Mouse (Mus musculus): ENCODE data around the gene Fam78a.

Fam78a gene

DNA sequence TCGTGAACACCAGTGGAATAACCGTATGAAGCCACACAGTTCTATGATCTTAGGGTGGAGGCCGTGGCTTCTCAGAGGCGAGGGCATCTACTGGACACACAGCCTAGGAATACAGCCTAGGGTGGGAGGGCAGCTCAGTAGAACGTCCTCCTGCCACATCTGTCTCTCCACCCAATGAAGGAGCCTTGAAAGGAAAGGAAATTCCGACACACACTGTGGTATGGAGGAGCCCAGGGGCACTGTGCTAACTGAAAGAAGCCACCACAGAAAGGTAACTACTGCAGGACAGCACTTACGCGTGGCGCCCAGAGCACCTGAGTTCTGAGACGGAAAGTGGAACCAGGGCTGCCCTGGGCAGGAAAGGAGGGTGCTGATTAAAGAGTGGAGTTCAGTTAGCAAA, 13.9 kb downstream of the Fam78a start:
- intact Hi-C loops (cut with DNase I) = no loop called here

DNA sequence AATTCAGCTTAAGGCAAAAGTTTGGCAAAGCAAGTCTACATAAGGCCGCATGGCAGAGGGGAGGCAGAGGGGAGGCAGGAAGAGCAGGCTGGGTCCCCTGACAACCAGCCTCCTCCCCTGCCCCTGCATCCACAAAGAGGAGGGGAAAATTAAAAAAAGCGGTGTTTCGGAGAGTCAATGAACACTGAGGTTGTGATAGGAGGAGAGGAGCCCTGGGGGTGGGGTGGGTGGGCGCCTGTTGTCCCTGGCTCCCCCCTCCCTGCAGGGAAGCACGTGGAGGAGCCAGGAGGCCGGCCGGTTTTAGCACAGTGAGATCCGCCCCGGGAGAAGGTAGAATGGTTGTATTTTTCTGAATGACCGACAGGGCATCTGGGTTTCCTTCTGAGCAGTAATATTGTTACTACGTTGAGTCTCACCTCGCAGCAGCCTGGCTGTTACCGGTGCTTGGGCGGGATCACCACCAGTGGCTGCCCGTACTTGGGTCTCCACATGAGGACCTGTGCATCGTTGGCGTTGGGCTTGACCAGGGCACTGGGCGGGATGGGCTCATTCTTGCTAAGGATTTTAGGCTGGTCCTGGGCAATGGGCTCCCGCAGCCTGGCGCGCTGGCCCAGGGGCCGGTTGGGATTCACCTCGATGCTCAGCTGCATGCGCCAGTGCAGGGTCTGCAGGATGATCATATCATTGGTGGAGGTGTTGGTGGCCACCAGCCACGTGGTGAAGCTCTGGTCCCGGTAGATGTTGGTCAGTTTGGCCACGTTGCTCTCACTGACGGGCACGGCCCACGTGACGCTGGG, 15.6 kb downstream of the Fam78a start:
- intact Hi-C loops (cut with DNase I) = no loop called here

DNA sequence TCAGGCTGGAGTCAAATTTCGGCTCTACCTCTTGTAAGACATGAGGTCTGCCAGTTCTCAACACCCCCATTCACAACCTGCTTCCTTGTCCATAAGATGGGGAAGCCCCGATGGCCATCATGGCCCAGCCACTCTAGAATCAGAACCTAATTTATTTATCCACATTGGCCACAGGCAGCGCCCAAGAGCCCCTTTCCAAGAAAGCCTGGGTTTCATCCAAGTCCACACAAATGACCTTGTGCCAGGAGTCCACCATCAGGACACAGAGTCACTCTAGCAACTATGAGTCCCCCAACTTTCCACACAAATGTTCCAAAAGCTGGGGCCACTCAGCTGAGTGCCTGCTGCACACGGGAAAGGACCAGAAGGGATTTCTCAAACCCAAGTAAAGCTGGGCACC, 18.7 kb downstream of the Fam78a start:
- intact Hi-C loops (cut with DNase I) = no loop called here

DNA sequence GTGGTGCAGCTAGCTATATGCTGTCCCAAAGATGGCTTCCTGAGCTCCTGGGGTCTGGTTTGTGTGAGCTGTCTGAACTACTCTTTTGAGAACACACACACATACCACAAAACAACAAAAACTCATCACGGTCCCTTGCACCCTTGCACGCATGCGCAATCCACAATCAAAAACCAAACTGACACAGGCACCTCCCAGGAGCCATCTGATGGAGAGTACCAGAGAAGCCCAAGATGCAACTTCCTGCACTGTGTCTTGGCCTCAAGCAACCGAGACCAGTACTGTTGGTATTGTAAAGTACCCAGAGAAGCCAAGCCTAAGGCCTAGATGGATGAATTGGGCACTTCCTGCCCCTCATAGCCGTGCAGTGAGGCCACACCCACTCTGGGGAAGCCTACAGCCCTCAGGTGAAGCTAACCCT, 19.3 kb downstream of the Fam78a start:
- intact Hi-C loops (cut with DNase I) = no loop called here

DNA sequence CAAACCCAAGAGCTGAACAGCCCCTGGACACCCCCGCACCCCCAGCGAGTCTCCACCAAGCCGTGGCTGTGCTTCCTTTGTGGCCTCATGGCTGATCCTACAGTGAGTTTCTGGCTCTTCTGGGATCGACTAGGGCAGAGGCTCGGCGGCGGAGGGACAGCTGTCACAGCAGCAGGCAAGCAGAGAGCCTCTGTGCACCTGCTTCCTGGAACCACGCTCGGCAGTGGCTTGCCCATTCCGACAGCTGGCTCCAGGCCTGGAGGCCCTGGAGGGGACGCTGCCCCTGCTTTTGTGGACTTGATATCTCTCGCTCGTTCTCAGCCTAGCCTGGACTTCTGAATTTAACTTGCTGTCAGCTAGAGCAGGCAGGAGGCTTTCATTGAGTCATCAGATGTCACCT, 19.7 kb downstream of the Fam78a start:
- intact Hi-C loops (cut with DNase I) = no loop called here

DNA sequence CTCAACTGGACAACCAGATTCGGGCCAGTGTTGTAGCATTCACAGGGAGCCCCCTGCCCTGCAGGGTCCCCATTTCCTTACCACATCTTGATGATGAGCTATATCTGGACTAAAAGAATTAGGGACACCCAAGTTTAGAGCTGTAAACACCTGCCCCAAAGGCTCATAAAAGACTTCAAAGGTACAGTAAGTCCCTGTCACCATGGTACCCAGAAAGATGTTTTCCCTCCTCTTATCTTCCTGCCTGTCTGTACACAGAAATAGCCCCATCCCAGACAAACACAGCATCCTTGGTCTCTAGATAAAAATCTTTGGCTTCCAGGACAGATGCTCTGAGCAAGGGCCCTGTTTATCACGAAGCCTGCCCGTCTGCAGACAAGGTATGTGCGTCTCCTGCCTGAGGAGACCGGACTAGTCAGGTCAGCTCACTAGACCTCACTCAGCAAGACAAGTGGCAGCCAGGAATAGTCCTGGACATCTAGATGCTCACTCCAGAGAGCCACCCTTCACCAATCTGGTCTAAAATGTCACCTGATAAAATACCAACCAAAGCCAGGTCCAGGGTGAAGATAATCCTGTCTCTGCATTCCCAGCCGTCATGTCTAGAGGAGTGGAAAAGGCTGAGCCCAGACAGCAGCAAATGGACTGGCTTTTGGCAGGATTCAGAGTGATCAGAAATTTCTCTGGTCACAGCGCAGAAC, 21.1 kb downstream of the Fam78a start:
- intact Hi-C loops (cut with DNase I) = no loop called here

DNA sequence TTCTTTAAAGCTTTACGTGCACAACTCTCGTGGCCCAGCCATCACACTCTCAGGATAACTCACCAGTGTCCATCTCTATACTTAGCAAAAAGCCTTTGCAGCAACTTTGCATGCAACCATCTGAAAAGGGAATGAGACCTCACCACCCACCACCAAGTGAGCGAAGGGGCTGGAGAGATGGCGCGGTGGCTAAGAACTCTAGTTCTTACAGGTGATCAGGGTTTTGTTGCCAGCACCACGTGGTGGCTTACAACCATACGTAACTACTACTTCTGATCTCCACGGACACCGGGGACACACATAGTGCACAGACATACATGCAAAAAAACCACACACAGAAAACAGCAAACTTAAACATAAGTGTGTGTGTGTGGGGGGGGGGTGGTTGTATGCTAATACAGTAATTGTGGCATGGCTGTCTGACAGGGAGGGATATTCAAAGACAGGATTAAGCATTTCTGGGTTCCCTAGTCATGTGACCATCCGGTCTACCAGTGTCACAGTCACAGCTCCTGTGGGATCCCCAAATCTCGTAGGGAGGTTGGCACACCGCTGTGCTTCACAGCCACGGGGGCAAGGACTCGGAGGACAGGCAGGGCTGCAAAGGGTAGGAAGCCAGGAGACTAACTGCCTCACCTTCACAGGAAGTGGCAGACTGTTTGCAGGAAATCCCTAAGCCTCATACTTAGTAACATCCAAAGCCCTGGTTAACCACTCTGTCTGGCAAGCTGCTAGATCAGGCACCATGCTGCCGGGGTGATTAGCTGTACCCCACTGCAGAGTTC, 21.8 kb downstream of the Fam78a start:
- intact Hi-C loops (cut with DNase I) = no loop called here

DNA sequence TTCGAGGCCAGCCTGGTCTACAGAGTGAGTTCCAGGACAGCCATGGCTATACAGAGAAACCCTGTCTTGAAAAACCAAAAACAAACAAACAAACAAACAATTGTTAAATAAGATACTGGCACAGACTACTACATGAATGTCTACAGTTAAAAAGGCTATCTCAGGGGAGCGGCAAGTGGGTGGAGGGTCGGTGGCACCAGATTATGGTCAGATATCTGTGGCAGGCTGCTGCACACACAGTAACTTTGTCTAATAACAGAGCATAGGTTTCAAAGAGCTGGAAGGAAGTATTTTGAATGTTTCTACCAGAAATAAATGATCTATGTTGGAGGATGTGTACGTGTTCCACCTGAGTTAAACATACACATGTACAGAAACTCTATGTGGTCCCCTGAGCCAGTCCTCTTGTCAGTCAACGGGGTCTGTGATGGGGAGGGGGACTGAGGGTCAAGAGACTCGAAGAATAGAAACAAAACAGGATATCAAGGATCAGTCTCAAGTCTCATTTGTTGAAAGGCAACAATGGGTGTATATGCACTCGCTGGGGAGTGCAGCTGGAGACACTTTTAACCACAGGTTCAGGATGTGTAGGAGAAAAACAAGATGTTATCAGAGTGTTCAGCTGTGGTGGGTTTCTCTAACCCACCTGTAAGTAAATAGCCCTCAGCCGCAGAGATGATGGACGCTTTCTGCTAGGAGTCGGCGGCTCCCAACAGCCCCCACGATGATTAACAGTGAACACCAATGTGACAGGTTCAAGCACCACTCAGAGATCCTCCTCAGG, 22.7 kb downstream of the Fam78a start:
- intact Hi-C loops (cut with DNase I) = no loop called here

DNA sequence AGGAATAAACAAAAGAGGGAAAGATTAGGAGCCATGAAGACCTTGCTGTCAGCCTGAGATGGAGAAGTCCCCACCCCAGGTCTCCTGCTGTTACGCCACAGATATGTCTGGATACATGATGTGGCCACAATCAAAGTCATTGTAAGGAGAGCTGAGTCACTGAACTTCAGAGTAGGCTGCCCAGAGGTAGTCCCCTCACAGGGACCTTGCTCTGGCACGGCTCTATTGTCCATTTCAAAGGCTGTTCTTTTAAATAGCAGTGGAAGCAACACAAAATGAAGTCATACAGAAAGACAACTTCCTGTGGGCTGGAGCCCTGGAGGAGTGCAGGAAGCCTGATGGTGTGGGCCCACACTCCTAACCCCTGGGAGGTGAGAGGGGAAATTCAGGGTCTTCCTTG, 23.5 kb downstream of the Fam78a start:
- intact Hi-C loops (cut with DNase I) = no loop called here

DNA sequence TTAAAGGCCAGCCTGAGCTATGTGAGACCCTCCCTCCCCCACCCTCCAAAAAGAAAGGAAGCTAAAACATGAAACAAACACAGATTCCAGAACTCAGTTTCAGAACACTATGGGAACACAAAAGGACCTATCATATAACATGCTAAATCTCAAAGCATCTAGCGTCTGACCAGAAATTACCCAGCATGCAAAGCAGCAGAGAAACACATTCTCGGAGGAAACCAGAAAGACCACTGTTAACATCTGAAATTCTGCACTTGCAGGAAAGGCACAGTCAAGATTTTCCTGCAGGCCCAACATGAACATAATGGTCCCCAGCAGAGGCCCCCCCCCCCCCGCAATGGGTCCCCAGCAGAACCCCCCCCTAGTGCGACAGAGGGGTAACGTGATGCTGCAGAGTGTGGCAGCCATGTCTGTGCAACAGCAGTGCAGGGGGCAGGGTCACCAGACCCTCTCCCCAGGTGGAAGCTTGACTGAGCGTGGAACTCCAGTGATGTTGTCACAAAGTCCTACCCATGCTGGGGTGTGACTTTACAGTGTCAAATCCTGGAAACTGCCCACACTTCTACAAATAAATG, 24.3 kb downstream of the Fam78a start:
- intact Hi-C loops (cut with DNase I) = no loop called here

DNA sequence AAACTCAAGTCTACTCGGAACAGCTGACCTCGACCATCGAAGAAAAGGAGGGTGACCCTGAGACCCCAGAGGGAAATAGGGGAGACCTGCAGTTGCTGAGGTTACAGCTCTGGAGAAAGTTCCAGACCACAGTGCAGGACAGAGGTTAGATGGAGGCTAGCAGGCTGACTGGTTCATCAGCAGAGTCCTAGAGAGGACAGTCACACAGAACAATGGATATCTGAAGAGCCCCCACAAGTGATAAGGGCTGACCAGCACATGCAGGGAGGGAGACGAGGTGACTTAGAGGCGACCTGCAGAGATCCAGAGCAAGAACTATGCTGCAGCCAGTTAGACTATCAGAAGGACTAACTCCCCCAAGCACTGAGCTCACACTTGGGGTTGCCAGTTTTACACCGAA, 25.0 kb downstream of the Fam78a start:
- intact Hi-C loops (cut with DNase I) = no loop called here

DNA sequence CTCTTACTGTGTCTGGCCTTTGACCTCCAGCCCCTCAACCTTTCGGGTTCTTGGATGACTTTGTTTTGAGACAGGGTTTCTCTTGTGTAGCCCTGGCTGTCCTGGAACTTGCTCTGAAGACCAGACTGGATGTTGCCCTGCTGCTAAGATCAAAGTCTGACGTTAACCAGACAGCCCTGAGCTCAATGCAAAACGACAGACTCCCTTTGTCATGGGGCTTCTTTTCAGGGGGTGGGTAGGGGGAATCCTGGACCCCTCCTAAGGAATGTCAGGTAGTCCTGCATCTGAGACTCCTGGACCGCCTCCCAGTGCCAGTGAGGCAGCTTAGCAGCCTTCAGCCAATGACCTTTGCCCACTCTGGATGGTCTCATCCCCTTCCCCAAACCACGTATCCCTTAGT, 25.9 kb downstream of the Fam78a start:
- intact Hi-C loops (cut with DNase I) = no loop called here

DNA sequence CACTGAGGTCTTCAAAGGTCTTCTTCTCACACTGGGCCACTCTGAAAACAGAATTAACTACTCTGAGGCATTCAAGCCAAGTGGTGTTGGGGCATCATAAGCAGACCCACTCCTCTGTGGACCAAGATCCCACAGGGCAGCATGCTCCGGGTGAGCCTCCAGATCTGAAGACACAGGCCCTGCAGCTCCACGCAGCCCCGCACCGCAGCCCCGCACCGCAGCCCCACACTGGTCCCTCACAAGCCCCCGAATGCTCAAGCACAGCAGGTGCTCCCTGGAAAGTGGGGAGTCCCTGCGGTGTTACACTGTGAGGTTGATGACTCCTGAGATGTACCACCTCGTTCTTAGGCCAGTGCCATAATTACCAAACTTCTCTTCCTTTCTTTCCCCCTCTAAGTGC, 26.4 kb downstream of the Fam78a start:
- intact Hi-C loops (cut with DNase I) = no loop called here

DNA sequence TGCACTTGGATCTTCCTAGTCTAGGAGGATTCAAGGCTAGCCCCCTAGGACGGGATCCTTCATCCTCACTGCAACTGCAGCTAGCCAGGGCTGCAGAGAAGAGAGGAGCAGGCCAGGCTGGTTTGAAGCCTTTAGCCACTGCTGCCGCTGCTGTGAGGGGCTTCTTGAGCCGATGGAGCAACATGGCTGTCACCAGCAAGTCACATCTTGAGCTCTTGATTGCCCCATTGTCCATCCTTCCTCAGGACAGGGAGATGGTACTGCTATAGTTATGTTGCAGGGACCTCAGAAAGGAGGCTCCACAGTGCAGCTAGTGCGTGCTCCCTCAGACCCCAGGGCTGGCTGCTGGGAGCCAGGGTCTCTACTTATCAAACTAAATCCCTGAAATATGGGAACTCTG, 26.9 kb downstream of the Fam78a start:
- intact Hi-C loops (cut with DNase I) = no loop called here

DNA sequence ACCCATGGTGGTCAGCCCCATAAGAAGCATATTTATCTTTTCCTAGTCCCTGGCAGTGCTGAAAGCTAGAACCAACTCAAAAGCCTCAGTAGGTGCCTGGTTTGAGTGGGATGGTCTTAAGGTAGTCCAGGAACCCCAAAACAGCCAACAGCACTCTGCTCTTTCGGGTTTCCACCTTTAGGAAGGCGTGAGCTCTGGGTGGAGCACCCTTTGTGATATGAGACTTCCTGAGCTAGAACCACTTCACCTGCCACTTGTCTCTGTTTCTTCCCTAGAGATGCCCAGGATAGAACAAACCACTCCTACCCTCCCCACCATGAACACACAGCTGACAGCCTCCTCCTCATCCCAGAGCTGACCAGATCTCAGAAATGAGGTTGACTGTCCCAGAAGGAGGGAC, 27.3 kb downstream of the Fam78a start:
- intact Hi-C loops (cut with DNase I) = no loop called here

DNA sequence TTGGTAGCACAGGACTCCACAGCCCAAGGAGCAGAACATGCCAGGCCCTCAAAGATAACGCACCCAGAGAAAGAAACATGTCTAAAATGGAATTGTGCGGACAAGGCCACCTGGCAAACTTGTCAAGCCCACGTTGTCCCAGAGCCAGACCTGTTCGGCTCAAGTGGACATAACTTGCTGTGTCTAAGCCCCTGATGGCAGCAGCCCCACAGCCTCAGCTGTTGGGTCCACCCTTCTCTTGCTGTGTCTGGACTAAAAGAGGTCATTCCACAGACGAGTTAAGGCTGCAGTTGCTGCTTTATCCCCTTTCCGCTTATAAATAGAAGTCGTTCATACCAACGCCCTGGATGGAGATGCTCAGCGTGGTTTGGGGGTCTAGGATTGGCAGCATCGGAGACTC, 28.1 kb downstream of the Fam78a start:
- intact Hi-C loops (cut with DNase I) = no loop called here

DNA sequence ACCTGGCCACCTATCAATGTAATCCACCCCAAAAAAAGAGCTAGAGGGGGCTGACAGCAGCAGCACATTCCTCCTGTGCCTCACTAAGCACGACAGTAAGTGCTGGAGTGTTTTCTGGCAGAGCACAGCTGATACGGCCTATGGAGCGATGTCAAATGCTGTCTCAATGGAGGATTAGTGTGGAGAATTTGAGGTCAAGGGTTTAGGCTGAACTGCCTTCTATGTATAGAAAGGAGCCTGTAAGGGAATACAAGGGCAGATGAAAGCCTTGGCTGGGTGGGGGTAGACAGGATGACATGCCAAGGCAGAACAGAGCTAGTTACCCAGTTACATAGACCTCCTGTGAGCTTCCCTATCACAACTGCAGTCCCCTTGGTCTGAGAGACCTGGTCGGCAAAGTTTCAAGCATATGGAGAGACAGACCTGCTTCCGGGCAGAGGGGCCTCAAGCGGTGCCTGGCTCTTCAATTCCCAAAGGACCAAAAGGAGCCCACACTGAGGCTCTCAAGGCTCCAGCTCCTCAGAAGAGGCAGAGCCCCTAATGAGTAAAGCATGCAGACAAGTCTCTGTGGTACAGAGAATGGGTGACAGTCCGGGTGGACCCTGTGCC, 29.2 kb downstream of the Fam78a start:
- intact Hi-C loops (cut with DNase I) = no loop called here

DNA sequence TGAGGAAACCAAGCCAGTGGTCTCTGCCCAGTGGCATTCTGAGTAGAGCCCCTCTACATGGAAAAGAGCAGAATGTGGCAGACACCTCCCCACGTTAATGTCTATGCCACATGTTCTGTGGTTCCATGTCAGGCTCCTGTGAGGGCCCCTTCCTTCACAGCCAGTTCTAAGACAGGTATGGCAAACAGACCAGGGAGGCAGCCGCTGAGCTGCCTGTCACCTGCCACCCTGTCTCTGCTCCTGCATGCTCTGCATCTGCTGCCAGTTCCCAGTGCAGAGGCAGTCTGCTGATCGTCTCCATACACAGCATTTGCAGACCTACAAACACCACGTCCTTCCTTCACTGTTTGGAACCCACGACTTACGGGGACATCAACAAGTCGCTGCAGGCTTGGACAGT, 32.2 kb downstream of the Fam78a start:
- intact Hi-C loops (cut with DNase I) = no loop called here

DNA sequence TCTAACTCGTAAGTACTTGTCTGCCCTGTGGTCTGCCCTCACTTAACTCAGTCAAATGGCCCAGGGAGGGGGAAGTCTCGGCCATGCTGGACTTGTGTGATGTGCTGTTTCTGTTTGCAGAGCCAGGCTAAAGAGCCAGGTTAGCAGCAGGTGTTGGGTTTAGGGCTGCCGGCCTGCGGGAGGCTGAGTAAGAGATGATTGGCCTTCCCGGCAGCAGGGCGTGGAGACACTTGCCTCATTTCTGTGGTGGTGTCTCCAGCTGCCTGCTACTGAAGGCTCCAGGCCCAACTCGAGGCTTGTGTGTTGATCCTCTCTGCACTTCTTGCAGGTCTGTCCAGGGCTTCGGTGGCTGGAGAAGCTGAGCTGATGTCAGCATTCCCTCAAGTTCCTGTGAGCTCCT, 32.9 kb downstream of the Fam78a start:
- intact Hi-C loops (cut with DNase I) = no loop called here

DNA sequence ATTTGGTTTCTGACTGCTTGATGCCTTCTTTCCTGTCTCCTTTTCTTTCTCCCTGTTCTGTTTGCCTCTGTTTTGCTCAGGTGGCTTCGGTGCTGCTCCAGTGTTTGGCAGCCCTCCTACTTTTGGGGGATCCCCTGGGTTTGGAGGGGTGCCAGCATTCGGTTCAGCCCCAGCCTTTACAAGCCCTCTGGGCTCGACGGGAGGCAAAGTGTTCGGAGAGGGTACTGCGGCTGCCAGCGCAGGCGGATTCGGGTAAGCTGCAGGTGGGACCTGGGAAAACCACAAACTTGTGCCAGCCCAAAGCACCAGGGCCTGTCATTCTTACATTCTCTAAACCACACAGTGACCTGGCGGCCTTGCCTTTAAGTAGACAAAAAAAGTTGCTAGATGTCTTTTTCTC, 37.3 kb downstream of the Fam78a start:
- intact Hi-C loops (cut with DNase I) = no loop called here

DNA sequence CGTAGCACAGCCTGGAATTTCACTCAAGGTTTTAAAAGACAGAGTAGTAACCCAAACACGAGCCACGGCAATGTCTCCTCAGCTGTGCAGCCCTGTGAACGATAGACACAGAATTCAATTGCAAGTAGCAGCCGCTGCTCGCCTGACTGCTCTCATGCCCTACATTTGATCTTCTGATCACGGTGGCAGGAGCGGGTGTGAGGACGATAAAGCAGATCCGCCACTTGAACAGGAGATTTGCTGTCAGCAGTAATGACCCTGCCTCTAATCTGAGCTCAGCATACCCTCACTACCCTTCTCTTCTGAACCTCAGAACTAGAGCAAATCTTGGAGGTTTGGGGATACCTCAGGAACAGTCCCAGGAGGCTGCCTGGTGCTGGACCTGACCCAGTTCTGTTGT, 38.6 kb downstream of the Fam78a start:
- intact Hi-C loops (cut with DNase I) = no loop called here
